Mouse (Mus musculus): ENCODE measurements around the gene Adora2a. TPM values are rescaled to one million over a fixed set of nuclear protein-coding genes. Genes with fewer than 3 reads are reported as not detected.

Adora2a gene
- polyA plus RNA-seq (2015; fragmentation: Nextera tagmentation; extraction: Ambion mirVana): 5.2 and 6.3 TPM in 2 replicates

GRCm38 (mm10) chr10:75316872-75316907 is at the start of gene Adora2a:
TSS of gene Adora2a (plus strand) at chr10:75316877.
- peak within 1 kb of the TSS; percentile 70 for H3K9ac ChIP-seq (ENCODE audit: low read depth, low read length)
- peaks cover 6% of the 10 kb centered on the region; the same call in 1 of the 2 replicates for H3K4me1 ChIP-seq (replicated peaks; ENCODE audit: insufficient read depth, low read length)
- peak within 1 kb of the TSS; percentile 71 for H3K4me2 ChIP-seq (ENCODE audit: low read length)
- H3K27me3 ChIP-seq (ENCODE audit: insufficient read depth, low read length): no peaks in the 10 kb centered on the region
- ATAC-seq (replicated peaks; ENCODE audit: low FRiP score, low read depth) (no peak), DNase-seq (ENCODE audit: low spot score) (no peak)
- peak within 1 kb of the TSS; percentile 66; the same call in 1 of the 2 replicates for H3K27ac ChIP-seq
- H3K9me3 ChIP-seq (replicated peaks; ENCODE audit: low read length): no peaks in the 10 kb centered on the region
- H3K36me3 ChIP-seq (ENCODE audit: insufficient read depth, low read length): no peaks in the 10 kb centered on the region
- WGBS: 0% methylated on average over 4 of the region's 4 CpGs
- TF ChIP-seq CTCF (IDR thresholded peaks at IDR 0.05; ENCODE audit: low read depth): no peak
- peak within 1 kb of the TSS; percentile 56 for H3K4me3 ChIP-seq (replicated peaks; ENCODE audit: low read depth, low read length)

- no peak for TF ChIP-seq CTCF (IDR thresholded peaks at IDR 0.05; ENCODE audit: low read depth)
- peaks cover 36% of the 10 kb centered on the region; the same call in 1 of the 2 replicates for H3K36me3 ChIP-seq (ENCODE audit: insufficient read depth, low read length)
These were observed 43.7 kb upstream of the Adora2a start for GRCm38 (mm10) chr10:75273020-75273419.

GRCm38 (mm10) chr10:75276427-75277013 is 40.2 kb upstream of the Adora2a start:
- WGBS: 92% methylated on average over 12 of the region's 12 CpGs

More at GRCm38 (mm10) chr10:75273020-75273419, 43.7 kb upstream of the Adora2a start:
- H3K27ac ChIP-seq: no peak overlapping the region
- ATAC-seq (replicated peaks; ENCODE audit: low FRiP score, low read depth): no peak
- no peaks in the 10 kb centered on the region for H3K27me3 ChIP-seq (ENCODE audit: insufficient read depth, low read length)
- H3K9me3 ChIP-seq (replicated peaks; ENCODE audit: low read length): no peaks in the 10 kb centered on the region
- H3K9ac ChIP-seq (ENCODE audit: low read depth, low read length): no peak overlapping the region
- H3K4me2 ChIP-seq (ENCODE audit: low read length): no peak overlapping the region
- no peak for DNase-seq (ENCODE audit: low spot score)
- H3K4me1 ChIP-seq (replicated peaks; ENCODE audit: insufficient read depth, low read length): no peaks in the 10 kb centered on the region
- no peak overlapping the region for H3K4me3 ChIP-seq (replicated peaks; ENCODE audit: low read depth, low read length)
- 89% methylated on average over 4 of the region's 4 CpGs for WGBS

GRCm38 (mm10) chr10:75277501-75277900 is 39.2 kb upstream of the Adora2a start:
- TF ChIP-seq CTCF (IDR thresholded peaks at IDR 0.05; ENCODE audit: low read depth): peak; percentile 77
- no peaks in the 10 kb centered on the region for H3K4me1 ChIP-seq (replicated peaks; ENCODE audit: insufficient read depth, low read length)
- H3K4me3 ChIP-seq (replicated peaks; ENCODE audit: low read depth, low read length): no peak overlapping the region
- H3K27me3 ChIP-seq (ENCODE audit: insufficient read depth, low read length): no peaks in the 10 kb centered on the region
- 77% methylated on average over 1 of the region's 1 CpGs for WGBS
- H3K4me2 ChIP-seq (ENCODE audit: low read length): no peak overlapping the region
- no peak overlapping the region for H3K27ac ChIP-seq
- DNase-seq (ENCODE audit: low spot score): peak; percentile 47
- H3K9me3 ChIP-seq (replicated peaks; ENCODE audit: low read length): no peaks in the 10 kb centered on the region
- peaks cover 28% of the 10 kb centered on the region for H3K36me3 ChIP-seq (ENCODE audit: insufficient read depth, low read length)
- ATAC-seq (replicated peaks; ENCODE audit: low FRiP score, low read depth): no peak
- no peak overlapping the region for H3K9ac ChIP-seq (ENCODE audit: low read depth, low read length)

More at GRCm38 (mm10) chr10:75276427-75277013, 40.2 kb upstream of the Adora2a start:
- peaks cover 33% of the 10 kb centered on the region for H3K36me3 ChIP-seq (ENCODE audit: insufficient read depth, low read length)
- no peak for TF ChIP-seq CTCF (IDR thresholded peaks at IDR 0.05; ENCODE audit: low read depth)
- no peaks in the 10 kb centered on the region for H3K27me3 ChIP-seq (ENCODE audit: insufficient read depth, low read length)
- H3K27ac ChIP-seq: no peak overlapping the region
- ATAC-seq (replicated peaks; ENCODE audit: low FRiP score, low read depth): no peak
- H3K9me3 ChIP-seq (replicated peaks; ENCODE audit: low read length): no peaks in the 10 kb centered on the region
- no peak for DNase-seq (ENCODE audit: low spot score)
- H3K4me1 ChIP-seq (replicated peaks; ENCODE audit: insufficient read depth, low read length): no peaks in the 10 kb centered on the region
- H3K4me2 ChIP-seq (ENCODE audit: low read length): no peak overlapping the region
- H3K4me3 ChIP-seq (replicated peaks; ENCODE audit: low read depth, low read length): no peak overlapping the region
- H3K9ac ChIP-seq (ENCODE audit: low read depth, low read length): no peak overlapping the region

GRCm38 (mm10) chr10:75282648-75283047 is 34.0 kb upstream of the Adora2a start:
- no peak for ATAC-seq (replicated peaks; ENCODE audit: low FRiP score, low read depth)
- Histone ChIP-seq H3K9ac (ENCODE audit: low read depth, low read length) (no peak overlapping the region), H3K27me3 (ENCODE audit: insufficient read depth, low read length) (no peaks in the 10 kb centered on the region), H3K9me3 (replicated peaks; ENCODE audit: low read length) (no peaks in the 10 kb centered on the region), H3K27ac (no peak overlapping the region), H3K4me3 (replicated peaks; ENCODE audit: low read depth, low read length) (no peak overlapping the region), H3K4me1 (replicated peaks; ENCODE audit: insufficient read depth, low read length) (no peaks in the 10 kb centered on the region), H3K4me2 (ENCODE audit: low read length) (no peak overlapping the region), H3K36me3 (ENCODE audit: insufficient read depth, low read length) (peaks cover 21% of the 10 kb centered on the region)
- no peak for DNase-seq (ENCODE audit: low spot score)
- 93% methylated on average over 5 of the region's 5 CpGs for WGBS
- TF ChIP-seq CTCF (IDR thresholded peaks at IDR 0.05; ENCODE audit: low read depth): no peak

- Histone ChIP-seq H3K4me3 (replicated peaks; ENCODE audit: low read depth, low read length) (no peak overlapping the region), H3K36me3 (ENCODE audit: insufficient read depth, low read length) (peaks cover 21% of the 10 kb centered on the region), H3K4me1 (replicated peaks; ENCODE audit: insufficient read depth, low read length) (no peaks in the 10 kb centered on the region), H3K4me2 (ENCODE audit: low read length) (no peak overlapping the region), H3K27ac (no peak overlapping the region), H3K9me3 (replicated peaks; ENCODE audit: low read length) (no peaks in the 10 kb centered on the region), H3K27me3 (ENCODE audit: insufficient read depth, low read length) (no peaks in the 10 kb centered on the region), H3K9ac (ENCODE audit: low read depth, low read length) (no peak overlapping the region)
- no peak for ATAC-seq (replicated peaks; ENCODE audit: low FRiP score, low read depth)
- DNase-seq (ENCODE audit: low spot score): no peak
- no peak for TF ChIP-seq CTCF (IDR thresholded peaks at IDR 0.05; ENCODE audit: low read depth)
- WGBS: 93% methylated on average over 3 of the region's 3 CpGs
These were observed 32.9 kb upstream of the Adora2a start for GRCm38 (mm10) chr10:75283821-75284220.

GRCm38 (mm10) chr10:75288579-75288978 is 28.1 kb upstream of the Adora2a start:
- Histone ChIP-seq H3K27ac (no peak overlapping the region), H3K9me3 (replicated peaks; ENCODE audit: low read length) (no peaks in the 10 kb centered on the region), H3K27me3 (ENCODE audit: insufficient read depth, low read length) (no peaks in the 10 kb centered on the region), H3K4me3 (replicated peaks; ENCODE audit: low read depth, low read length) (no peak overlapping the region), H3K36me3 (ENCODE audit: insufficient read depth, low read length) (peaks cover 4% of the 10 kb centered on the region; the same call in 1 of the 2 replicates), H3K4me2 (ENCODE audit: low read length) (no peak overlapping the region), H3K9ac (ENCODE audit: low read depth, low read length) (no peak overlapping the region), H3K4me1 (replicated peaks; ENCODE audit: insufficient read depth, low read length) (no peaks in the 10 kb centered on the region; the same call in 1 of the 2 replicates)
- TF ChIP-seq CTCF (IDR thresholded peaks at IDR 0.05; ENCODE audit: low read depth): no peak
- DNase-seq (ENCODE audit: low spot score): peak; percentile 28
- 68% methylated on average over 7 of the region's 7 CpGs for WGBS
- 0 out of 2 replicates have a peak, but pooled peaks have one; percentile 36 for ATAC-seq (replicated peaks; ENCODE audit: low FRiP score, low read depth)
